Mouse (Mus musculus) 3T3-L1 (cell line): ENCODE data around the gene Neurod2.

Experiments used
- DNase-seq: peaks from one replicate; pipeline ENCODE4 v3.0.0-alpha.2; 2015; ENCODE audit warnings: low read depth, low spot score

Neurod2 gene

GRCm38 (mm10) chr11:98329081-98329959 lies at the start of gene Neurod2:
Gene Neurod2, minus strand, starts transcription at chr11:98329648.
- no peak for DNase-seq

GRCm38 (mm10) chr11:98377787-98378186 lies 48.3 kb upstream of the Neurod2 start:
- no peak for DNase-seq

DNA sequence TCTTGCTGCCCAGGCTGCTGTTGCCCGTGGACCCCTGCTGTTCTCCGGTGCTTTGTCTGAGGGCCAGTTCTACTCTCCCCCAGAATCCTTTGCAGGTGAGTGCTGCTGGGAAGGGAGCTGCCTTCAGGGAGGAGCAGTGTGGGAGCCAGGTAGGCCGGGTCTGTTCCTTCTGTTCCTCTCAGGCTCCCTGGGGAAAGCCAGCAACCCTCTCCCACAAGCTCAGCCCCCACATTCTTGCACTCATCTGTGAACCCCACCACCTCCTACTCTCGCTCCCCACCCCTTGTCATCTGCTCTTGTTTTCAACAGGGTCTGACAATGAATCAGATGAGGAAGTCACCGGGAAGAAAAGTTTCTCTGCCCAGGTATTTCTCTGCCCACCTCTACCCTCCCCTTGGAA lies 47.3 kb upstream of the Neurod2 start:
- DNase-seq: no peak

GRCm38 (mm10) chr11:98374266-98374665 lies 44.8 kb upstream of the Neurod2 start:
- DNase-seq: no peak

DNA sequence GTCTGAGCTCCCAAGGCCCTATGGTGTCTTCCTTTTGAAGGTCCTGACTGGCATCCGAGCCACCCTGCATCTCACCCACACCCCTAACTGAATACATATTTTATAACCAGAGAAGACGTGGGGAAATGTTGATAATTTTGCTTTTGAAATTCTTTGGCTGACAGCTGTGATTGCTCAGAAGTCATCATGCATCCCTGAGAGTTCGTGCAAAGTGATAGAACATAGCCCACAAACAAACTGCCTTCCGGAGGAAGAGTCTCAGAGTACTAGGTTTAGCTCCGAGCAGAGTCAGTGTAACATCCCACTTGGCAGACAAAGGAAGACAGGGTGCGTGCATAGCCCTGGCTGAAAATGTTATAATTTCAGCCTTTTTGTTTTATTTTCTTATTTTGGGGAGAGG lies 43.8 kb upstream of the Neurod2 start:
- no peak for DNase-seq

DNA sequence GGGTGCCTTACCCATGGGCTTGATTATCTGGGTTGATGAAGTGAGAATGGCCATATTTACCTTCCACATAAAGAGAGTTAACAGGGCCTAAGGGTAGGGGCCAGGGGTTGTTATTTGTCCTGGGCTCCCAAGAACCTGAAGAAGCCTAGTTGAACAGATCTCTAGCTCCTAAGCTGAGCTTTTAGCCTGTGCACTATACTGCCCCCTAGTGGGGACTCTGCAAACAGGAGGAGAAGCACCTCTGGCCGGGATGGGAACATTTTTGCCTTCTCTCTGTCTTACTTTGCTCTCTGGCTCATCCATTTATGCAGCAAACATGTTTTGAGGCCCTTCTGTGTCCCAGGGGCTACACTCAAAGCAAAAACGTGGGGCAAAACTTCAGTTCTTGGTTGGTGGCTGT lies 43.0 kb upstream of the Neurod2 start:
- peak; percentile 83 for DNase-seq

- no peak for DNase-seq
Measured at GRCm38 (mm10) chr11:98371556-98372240, 42.2 kb upstream of the Neurod2 start.

DNA sequence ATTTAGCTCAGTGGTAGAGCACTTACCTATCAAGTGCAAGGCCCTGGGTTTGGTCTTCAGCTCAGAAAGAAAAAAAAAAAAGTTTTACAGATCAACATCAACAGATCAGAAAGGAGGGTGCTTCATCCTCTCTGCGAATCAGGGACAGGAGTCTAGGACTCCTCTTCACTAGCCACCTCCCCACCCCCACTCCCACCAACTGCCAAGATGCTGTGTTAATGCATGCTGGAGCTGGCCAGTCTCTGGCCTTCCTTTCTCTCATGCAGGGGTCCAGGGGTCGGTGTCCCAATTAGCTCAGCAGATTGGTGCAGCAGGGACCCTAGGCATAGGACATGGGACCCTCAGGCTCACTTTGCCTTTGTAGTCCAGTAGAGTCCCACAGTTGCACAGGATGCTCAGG lies 41.1 kb upstream of the Neurod2 start:
- DNase-seq: no peak

- no peak for DNase-seq
Measured at GRCm38 (mm10) chr11:98369337-98369736, 39.9 kb upstream of the Neurod2 start.

DNA sequence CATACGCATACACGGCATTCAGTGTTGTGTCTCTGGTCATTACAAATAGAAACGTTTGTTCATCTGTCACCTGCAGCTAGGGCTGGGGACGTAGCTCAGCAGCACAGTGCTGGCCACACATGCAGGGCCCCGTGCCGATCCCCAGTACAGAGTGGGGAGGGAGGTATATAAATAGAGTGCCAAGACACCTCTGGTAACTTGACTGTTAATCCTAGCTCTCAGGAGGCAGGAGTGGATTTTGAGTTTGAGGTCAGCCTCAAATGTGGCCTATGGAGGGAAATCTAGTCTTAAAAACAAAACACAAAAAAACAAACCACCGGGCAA lies 38.4 kb upstream of the Neurod2 start:
- no peak for DNase-seq

DNA sequence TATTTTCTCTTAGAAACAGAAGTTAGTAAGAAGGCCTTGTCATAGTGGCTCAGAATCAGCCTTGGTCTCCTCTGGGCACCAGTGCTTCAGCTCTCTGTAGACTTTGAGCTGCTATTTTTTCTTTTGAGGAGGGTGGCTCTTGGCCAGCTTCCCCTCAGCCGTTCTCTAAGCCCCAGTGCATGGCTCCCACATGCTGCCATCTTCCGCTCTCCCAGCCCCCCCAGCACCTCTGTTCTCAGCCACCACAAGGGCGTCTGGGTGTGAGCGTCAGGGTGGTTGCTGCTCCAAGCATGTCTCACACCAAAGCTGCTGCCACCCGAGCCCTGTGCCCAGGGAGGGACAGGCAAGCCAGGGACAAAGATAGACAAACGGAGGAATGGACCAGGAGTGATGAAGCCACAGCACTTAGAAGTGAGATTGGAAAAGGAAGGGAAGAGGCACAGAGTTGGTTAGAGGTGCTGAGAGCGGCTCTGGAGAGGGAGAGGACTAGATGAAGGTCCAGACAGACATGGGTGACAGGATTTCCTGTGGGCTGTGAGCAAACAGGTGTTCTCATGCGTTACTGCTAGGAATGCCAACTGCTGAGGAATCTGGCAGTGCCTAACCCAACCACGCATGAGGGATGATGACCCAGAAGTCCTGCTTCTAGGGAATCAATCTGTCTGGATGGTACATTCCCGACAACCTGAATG lies 37.9 kb upstream of the Neurod2 start:
- no peak for DNase-seq

- no peak for DNase-seq
Measured at GRCm38 (mm10) chr11:98366290-98366689, 36.8 kb upstream of the Neurod2 start.

DNA sequence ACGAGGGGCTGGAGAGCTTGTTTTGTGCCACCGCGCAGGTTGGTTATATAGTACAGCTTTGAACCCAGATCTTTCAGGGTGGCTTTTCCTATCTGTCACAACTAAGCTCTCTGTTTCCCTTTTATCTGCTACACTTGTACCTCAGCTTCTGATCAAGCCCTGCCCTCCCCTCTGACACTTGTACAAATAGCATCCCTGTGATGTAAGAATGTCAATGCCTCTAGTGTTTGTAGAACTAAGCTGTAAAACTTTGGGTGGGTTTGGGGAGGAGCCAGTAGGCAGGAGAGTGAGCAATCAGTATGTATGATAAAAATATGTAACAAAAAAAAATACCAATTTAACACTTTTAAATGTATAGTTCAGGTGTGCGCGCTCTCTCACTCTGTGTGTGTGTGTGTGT lies 35.0 kb upstream of the Neurod2 start:
- no peak for DNase-seq

- DNase-seq: no peak
Measured at GRCm38 (mm10) chr11:98363817-98364216, 34.4 kb upstream of the Neurod2 start.

DNA sequence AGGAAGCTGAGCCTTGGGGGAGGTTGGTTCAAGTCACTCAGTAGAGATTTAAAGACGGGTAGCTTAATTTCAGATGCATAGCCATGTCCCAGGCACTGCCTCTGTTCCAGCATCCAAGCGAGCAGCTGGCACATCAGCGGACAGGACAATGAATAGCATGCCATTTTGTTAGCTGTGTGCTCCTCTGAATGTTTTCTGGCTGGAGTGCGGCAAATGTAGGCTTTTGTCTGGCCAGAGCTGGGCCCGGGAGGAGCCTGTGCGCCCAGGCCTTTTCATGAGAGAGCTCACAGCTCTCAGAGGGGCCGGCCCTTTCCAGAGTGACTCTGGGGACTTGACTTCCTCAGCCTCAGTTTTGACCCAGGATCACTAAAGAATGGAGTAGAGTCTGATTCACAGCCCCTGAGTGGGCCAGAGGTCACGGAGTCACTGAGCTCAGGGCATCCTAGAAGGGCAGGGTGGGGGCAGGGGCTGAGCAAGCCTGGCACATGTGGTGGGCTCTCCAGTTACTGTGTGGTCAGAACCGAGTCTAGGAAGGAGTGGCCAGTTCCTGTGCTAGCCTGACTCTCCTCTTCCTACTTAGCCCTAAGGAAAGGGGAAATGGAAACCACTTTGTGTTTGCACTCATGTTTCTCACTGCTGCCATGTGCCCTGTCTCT lies 31.5 kb upstream of the Neurod2 start:
- no peak for DNase-seq

GRCm38 (mm10) chr11:98358161-98359083 lies 29.0 kb upstream of the Neurod2 start, which contains the start of gene Stard3:
Gene Stard3, plus strand, starts transcription at chr11:98358368.
- peak; percentile 93 for DNase-seq

DNA sequence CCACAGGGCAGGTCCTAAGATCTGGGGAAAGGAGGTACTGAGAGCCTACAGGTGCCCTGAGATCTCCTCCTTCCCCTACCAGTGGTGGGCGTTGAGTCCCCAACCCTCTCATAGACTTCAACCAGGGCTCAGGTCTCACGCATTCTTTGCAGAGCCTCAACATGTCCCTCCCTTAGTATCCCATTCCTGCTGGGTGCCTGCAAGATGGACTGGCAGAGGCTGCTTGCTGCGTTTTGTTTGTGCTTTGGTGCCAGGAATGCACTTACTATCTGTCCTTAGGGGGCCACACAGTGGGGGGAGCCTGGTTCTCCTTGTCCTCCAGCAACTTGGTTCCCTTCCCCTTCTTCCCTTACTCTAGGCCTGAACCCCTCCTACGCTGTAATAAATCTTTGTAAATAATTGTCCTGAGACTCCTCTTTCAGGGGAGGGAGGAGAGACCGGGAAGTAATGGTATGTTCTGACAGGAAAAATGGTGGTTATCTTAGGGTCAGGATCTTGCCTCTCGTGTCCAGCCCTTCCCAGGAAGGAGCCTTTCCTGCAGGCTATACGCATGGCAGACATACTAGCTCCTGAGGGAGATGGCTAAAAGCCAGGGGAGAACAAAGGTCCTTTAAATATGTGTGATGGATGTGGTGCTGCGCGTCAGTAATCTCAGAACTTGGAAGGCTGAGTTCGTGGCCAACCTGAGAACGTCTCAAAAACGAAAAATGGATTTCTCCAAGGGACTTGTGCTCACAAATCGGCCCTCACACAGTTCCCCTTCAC lies 28.1 kb upstream of the Neurod2 start:
- DNase-seq: no peak

DNA sequence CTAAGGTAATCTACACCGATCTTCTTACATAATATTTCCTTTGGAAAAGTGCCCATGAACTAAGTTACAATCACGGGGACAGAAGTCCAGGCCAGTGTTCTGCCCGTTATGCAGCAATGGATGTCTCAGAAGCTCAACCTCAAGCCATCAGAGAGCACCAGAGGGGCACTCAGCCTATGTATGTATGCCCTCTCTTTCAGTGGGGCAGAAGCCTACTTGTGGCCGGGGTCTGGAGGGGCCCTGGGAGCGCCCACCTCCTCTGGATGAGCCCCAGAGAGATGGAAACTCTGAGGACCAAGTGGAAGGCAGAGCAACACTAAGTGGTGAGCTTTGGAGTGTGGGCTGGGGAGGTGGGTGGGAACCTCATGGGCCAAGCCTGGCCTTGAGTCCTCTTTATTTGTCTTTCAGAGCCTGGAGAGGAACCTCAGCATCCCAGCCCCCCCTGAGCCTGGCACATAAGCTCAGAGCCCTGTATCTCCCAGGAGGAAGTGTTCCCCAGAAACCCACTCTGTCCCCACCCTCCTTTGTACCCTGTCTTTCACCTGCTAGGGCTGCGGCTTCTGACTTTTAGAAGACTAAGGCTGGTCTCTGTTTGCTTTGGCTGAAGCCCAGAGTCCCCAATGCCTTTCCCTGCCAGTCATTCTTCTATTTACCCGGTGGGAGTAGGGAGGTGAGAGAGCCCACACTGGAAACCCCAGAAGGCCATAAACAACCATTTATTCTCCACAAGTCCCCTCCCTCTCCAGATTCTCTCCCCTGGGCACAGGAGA lies 27.4 kb upstream of the Neurod2 start:
- DNase-seq: no peak

- DNase-seq: peak; percentile 91
Measured at GRCm38 (mm10) chr11:98355732-98356299, 26.4 kb upstream of the Neurod2 start.
